Mouse (Mus musculus): ENCODE data around the gene Atg9b.

- TF ChIP-seq POLR2A (IDR thresholded peaks at IDR 0.05; ENCODE audit: borderline replicate concordance, extremely low read depth, insufficient read depth, insufficient read length, poor library complexity, severe bottlenecking) (no peak), CTCF (IDR thresholded peaks at IDR 0.05; ENCODE audit: borderline replicate concordance, extremely low read depth, insufficient read depth, insufficient read length) (no peak)
Observed at GRCm38 (mm10) chr5:24392724-24393123, 781 bp upstream of the Atg9b start.

All from brain, embryonic 14.5 days (tissue).